Mouse (Mus musculus): ENCODE data around the gene BC004004. TPM values are rescaled to one million over a fixed set of nuclear protein-coding genes. Genes with fewer than 3 reads are reported as not detected.
"Not testable (repeated sequence)": the region's sequence is repeated elsewhere in the genome, so short reads cannot be mapped to it uniquely, and the experiment has no call there.

Gene BC004004
- total RNA-seq, 1 experiment from 2014 or later, result 77.8 TPM

- ATAC-seq (replicated peaks; ENCODE audit: low read depth, poor library complexity, severe bottlenecking), result no peak
Measured at GRCm38 (mm10) chr17:29293807-29294605, 25.4 kb downstream of the BC004004 start.

GRCm38 (mm10) chr17:29295835-29296234 is 27.2 kb downstream of the BC004004 start:
- ATAC-seq (replicated peaks; ENCODE audit: low read depth, poor library complexity, severe bottlenecking), result no peak

DNA sequence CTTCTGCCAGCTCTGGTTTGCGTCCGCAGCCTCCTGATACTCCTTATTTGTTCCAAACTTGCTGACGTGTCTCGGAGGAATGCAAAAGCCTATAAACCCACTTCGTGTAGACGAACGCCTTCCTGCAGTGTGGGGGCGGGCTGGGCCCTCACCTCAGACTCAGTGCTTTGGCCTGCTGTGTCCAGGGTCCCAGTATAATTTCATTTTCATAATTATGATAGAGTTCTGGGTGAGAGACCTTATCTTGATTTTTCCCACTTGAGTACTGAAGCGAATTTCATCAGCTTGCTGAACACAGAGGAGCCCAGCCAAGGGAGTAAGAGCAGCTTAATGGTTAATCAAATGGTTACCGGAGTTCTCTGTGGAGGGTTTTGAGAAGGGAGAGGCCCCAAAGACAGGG is 28.7 kb downstream of the BC004004 start:
- no peak for ATAC-seq (replicated peaks; ENCODE audit: low read depth, poor library complexity, severe bottlenecking)

- no peak for ATAC-seq (replicated peaks; ENCODE audit: low read depth, poor library complexity, severe bottlenecking)
Measured at GRCm38 (mm10) chr17:29297813-29298212, 29.2 kb downstream of the BC004004 start.

- no peak for ATAC-seq (replicated peaks; ENCODE audit: low read depth, poor library complexity, severe bottlenecking)
Measured at GRCm38 (mm10) chr17:29299282-29299681, 30.7 kb downstream of the BC004004 start.

DNA sequence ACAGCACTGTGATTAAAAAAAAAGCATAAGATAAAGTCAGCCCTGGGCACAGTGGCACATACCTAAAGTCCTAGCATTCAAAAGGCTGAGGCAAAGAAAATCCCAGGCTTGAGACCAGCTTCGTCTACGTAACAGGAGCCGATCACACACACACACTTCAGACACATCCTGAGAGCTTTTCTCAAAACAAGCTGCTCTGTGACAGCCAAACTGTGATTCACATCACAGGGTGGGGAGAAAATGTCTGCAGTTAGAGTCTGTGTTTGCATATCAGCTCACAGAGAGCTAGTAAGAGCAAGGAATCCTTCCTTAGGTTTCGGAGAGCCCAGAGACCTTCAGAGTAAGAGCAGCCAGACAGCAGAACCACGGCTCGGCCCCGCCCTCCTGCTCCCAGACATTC is 32.3 kb downstream of the BC004004 start:
- no peak for ATAC-seq (replicated peaks; ENCODE audit: low read depth, poor library complexity, severe bottlenecking)

GRCm38 (mm10) chr17:29301421-29301820 is 32.8 kb downstream of the BC004004 start:
- no peak for ATAC-seq (replicated peaks; ENCODE audit: low read depth, poor library complexity, severe bottlenecking)

DNA sequence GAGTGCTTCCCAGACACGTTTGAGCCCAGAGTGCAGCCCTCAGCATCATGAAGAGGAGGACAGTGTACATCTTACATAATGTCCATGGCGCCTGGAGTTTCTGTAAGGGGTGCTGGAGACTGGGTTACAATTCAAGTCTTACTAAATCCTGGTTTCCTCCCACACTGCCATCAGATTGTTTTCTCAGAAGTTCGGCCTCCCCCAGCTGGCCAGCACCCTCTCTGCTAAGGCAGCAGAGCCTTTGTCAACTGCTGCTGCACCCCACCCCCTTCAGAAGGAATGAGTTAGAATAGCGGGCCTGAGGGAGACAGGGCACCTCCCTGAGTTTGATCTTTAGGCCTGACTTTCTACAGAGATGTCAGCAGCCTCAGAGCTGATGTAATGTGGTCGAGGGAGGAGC is 33.6 kb downstream of the BC004004 start:
- no peak for ATAC-seq (replicated peaks; ENCODE audit: low read depth, poor library complexity, severe bottlenecking)

DNA sequence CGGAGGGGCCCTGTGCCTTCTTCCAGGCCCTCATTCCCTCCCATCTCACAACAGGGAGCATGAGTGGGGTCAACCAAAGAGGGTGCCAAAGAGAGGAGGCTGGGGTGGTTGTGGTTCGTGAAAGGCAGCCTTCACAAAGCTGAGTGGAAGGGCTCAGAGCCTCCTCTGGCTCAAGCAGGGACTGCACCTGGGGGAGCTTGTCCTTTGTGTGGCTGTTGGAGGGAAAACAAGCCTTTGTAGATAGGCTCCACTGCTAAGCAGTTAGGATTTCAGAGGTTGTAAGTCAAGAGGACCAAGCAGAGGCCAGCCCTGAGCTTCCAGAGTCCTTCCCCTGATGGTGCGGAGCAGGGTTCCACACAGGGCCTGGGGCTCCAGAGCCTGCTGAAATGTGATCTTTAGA is 34.5 kb downstream of the BC004004 start:
- ATAC-seq (replicated peaks; ENCODE audit: low read depth, poor library complexity, severe bottlenecking), result peak; percentile 26

GRCm38 (mm10) chr17:29303856-29304255 is 35.3 kb downstream of the BC004004 start:
- no peak for ATAC-seq (replicated peaks; ENCODE audit: low read depth, poor library complexity, severe bottlenecking)

DNA sequence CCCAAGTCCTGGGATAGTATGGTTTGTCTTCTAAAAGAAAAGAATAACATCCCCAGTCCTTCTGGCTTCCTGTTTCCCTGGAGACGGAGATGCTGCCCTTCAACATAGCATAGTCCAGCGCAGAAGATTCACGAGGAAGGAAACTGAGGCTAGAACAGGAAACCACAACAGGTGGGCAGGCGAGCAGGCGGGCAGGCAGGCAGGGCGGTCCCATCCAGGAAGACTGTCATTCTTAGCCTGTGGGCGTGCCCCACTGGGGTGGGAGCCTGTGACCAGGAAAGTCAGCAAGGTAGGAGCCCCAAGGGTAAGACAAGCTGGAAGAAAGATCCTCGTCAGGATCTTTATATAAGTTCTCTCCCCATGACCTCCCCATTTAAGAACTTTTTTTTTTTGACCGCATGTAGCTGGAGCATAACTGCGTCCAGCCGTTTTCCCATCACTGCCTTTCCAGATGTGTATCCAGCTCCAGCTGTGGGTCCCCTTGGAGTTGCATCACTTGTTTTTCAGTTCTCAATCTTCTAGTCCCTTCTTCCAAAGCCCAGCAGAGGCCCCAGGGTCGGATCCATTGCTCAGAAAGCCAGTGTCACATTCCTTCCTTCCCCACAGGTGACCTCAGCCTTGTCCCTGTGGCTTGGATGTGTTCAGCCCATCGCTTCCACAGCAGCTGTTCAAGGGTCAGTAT is 35.9 kb downstream of the BC004004 start:
- peak; percentile 65 for ATAC-seq (replicated peaks; ENCODE audit: low read depth, poor library complexity, severe bottlenecking)

- 0 out of 2 replicates have a peak, but pooled peaks have one; percentile 16 for ATAC-seq (replicated peaks; ENCODE audit: low read depth, poor library complexity, severe bottlenecking)
Measured at GRCm38 (mm10) chr17:29305058-29305806, 36.6 kb downstream of the BC004004 start.

GRCm38 (mm10) chr17:29305871-29306270 is 37.3 kb downstream of the BC004004 start:
- no peak; the same call in 1 of the 2 replicates for ATAC-seq (replicated peaks; ENCODE audit: low read depth, poor library complexity, severe bottlenecking)

- ATAC-seq (replicated peaks; ENCODE audit: low read depth, poor library complexity, severe bottlenecking), result no peak
Measured at GRCm38 (mm10) chr17:29310056-29310623, 41.6 kb downstream of the BC004004 start.

DNA sequence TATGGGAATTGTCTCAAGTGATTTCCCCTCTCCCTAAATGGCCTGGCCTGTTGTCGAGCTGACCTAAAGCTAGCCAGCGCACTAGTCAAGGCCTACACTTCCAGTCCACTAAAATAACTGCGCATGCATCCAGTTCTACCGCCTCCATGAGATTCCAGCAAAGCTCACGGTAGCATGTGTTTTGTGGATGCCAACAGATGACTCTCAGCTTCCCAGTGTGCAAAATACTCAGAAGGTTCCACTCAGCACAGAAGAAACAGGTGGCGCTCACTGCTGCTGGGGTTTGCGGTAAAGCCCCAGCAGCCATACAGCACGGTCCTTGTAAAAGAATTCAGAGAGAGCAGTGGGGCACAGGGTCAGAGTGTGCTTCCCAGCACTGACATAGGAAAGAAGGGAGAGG is 43.0 kb downstream of the BC004004 start:
- ATAC-seq (replicated peaks; ENCODE audit: low read depth, poor library complexity, severe bottlenecking), result no peak

DNA sequence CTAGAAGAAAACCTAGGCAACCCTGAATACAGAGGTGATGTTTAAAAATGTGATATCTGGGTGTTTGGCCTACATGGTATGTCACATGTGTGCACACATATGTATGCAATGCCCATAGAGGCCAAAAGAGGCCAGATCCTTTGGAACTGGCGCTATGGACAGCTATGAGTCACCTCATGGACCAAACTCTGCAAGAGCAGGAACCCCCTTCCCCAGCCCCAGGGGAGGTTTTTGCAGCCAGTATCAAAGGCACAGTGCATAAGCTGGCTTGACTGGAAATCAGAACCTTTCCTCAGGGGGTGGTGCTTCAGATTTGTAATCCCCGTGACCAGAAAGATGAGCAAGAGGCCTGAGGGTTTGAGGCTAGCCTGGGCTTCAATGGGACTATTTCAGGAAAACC is 43.5 kb downstream of the BC004004 start:
- ATAC-seq (replicated peaks; ENCODE audit: low read depth, poor library complexity, severe bottlenecking), result no peak

GRCm38 (mm10) chr17:29313300-29313699 is 44.7 kb downstream of the BC004004 start:
- no peak for ATAC-seq (replicated peaks; ENCODE audit: low read depth, poor library complexity, severe bottlenecking)

DNA sequence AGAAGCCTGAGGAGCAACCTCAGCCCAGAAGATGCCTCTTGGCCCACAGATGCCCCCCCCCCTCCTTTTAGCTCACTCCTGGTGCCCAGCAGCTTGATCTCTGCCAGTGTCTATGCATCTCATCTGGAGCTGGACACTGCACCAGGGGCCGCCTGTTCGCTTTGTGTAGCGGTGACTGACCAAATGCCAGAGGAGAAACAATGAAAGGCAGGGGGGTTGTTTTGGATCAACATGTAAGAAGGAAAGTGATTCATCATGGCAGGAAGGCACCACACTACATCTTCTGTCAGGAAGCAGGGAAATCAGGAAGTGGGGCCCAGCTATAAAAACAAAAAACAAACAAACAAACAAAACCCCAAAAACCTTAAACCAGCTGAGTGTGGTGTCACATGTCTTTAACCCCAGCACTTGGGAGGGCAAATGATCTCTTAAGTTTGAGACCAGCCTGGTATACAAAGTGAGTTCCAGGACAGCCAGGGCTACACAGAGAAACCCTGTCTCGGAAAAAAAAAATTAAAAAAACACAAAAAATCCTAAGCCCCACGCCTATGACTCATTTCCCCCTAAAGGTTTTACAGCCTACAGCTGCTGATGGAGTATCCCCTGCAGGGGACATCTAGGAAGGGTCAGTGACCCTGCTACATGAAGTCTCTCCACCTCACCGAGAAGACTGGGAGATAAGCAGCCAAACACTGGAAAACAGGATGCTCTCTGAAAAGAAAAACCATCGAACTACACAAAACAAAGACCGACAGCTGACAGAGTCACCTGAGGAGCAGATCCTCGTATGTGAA is 47.3 kb downstream of the BC004004 start:
- ATAC-seq (replicated peaks; ENCODE audit: low read depth, poor library complexity, severe bottlenecking), result no peak

- ATAC-seq (replicated peaks; ENCODE audit: low read depth, poor library complexity, severe bottlenecking), result no peak
Measured at GRCm38 (mm10) chr17:29316891-29317290, 48.3 kb downstream of the BC004004 start.

DNA sequence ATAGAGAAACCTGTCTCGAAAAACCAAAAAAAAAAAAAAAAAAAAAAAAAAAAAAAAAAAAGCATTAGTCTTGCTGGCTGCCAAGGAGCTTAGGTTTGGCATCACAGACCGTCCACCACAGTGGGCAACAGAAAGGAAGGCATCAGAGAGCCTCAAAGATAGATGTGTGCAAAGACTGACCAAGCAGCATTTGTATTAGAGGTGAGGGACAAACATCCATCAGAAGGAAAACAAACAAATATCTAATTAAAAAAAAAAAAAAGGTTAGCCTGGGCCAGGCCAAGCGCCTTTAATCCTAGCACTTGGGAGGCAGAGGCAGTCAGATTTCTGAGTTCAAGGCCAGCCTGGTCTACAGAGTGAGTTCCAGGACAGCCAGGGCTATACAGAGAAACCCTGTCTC is 48.8 kb downstream of the BC004004 start, which contains the start of gene Pi16:
Gene Pi16, plus strand, starts transcription at position 301 of the 400 bp plus-strand sequence.
- not testable (repeated sequence) for ATAC-seq (replicated peaks; ENCODE audit: low read depth, poor library complexity, severe bottlenecking)
